Mouse (Mus musculus): Measurements from ENCODE around the gene Sema3c. TPM values are rescaled to one million over a fixed set of nuclear protein-coding genes. Genes with fewer than 3 reads are reported as not detected.

The Sema3c gene
- polyA plus RNA-seq, 1 experiment, result not detected

DNA sequence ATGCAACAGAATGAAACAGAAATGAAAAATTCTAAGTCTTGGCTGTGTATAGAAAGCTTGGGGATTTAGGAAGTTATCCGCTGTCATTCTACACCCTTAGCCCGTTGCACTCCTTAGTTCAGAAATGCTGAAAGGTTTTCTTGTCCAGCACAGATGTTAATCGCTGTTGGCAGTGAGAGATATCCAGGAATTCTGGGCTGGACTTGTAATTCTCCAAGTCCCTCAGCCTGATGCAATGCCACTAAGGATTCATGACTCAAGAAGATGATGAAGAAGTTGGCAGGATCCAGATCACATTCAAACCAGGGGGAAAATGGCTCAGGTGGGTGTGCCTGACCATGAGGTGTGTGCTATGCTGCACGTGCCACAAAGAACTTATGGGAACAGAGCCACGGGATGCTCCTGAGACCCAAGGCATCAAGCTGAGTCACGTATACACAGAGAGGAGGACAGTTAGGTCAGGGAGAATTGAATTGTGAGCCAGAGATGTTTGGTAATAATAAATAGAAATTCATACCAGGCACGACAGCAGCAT is 179.5 kb downstream of the Sema3c start:
- no peak overlapping the region for H3K4me3 ChIP-seq (replicated peaks)
- no peaks in the 10 kb centered on the region for H3K27me3 ChIP-seq (replicated peaks)
- no peaks in the 10 kb centered on the region for H3K36me3 ChIP-seq (replicated peaks; ENCODE audit: low read length)
- TF ChIP-seq GATA1 (IDR thresholded peaks at IDR 0.05; ENCODE audit: borderline replicate concordance, low read length) (no peak), FLI1 (IDR thresholded peaks at IDR 0.05; ENCODE audit: low read length) (no peak)
- no peaks in the 10 kb centered on the region; the same call in 1 of the 2 replicates for H3K9me3 ChIP-seq
- H3K4me1 ChIP-seq, result no peaks in the 10 kb centered on the region

DNA sequence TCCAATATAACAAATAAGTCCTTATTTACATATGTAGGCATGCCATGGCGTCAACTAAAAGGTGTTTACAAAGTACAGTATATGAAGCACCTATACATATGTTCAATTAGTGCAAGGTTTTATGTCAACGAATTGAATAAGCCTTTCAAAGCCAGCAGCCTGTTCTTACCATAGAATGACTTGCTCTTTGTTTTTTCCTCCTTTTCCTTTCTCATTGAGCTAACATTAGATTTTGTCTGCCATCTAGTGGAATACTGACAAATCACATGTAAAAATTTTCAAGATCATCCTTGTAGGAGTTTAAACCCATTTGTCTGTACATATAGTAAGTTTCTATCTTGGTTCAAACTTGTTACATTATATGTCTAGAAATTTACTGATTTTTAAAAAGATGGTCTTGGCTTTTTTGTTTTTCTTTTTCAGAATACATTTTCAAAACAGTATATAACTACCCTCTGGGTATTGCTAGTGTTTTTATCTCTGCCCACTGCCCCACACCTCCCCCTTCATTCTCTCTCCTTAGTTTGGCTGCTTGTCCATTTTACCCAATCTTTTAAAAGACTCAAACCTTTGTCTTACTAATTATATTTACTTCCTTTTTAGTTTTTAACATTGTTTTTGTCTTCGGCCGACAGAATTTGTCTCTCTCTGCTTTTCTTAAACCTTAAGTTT is 192.1 kb downstream of the Sema3c start:
- Histone ChIP-seq H3K9me3 (no peaks in the 10 kb centered on the region), H3K27me3 (replicated peaks) (no peaks in the 10 kb centered on the region), H3K4me1 (no peaks in the 10 kb centered on the region), H3K4me3 (replicated peaks) (no peak overlapping the region), H3K36me3 (replicated peaks; ENCODE audit: low read length) (no peaks in the 10 kb centered on the region)
- TF ChIP-seq GATA1 (IDR thresholded peaks at IDR 0.05; ENCODE audit: borderline replicate concordance, low read length), result no peak
- no peak for TF ChIP-seq FLI1 (IDR thresholded peaks at IDR 0.05; ENCODE audit: low read length)

GRCm38 (mm10) chr5:17770328-17770727 is 196.2 kb downstream of the Sema3c start:
- TF ChIP-seq FLI1 (IDR thresholded peaks at IDR 0.05; ENCODE audit: low read length), result no peak
- TF ChIP-seq GATA1 (IDR thresholded peaks at IDR 0.05; ENCODE audit: borderline replicate concordance, low read length), result no peak
- no peaks in the 10 kb centered on the region for H3K36me3 ChIP-seq (replicated peaks; ENCODE audit: low read length)
- no peak overlapping the region for H3K4me3 ChIP-seq (replicated peaks)
- peaks cover 4% of the 10 kb centered on the region; the same call in 1 of the 2 replicates for H3K9me3 ChIP-seq
- no peaks in the 10 kb centered on the region for H3K4me1 ChIP-seq
- H3K27me3 ChIP-seq (replicated peaks), result no peaks in the 10 kb centered on the region

- Histone ChIP-seq H3K27me3 (replicated peaks) (no peaks in the 10 kb centered on the region), H3K4me3 (replicated peaks) (no peak overlapping the region), H3K4me1 (no peaks in the 10 kb centered on the region), H3K9me3 (peaks cover 14% of the 10 kb centered on the region; the same call in 1 of the 2 replicates), H3K36me3 (replicated peaks; ENCODE audit: low read length) (no peaks in the 10 kb centered on the region)
- TF ChIP-seq GATA1 (IDR thresholded peaks at IDR 0.05; ENCODE audit: borderline replicate concordance, low read length), result no peak
- no peak for TF ChIP-seq FLI1 (IDR thresholded peaks at IDR 0.05; ENCODE audit: low read length)
Measured at GRCm38 (mm10) chr5:17776571-17776970, 202.5 kb downstream of the Sema3c start.

Other genes starting within 250 kb of the Sema3c start
- gene Speer4f2, start 201.1 kb upstream of the Sema3c start, polyA plus RNA-seq (2012; ENCODE audit: insufficient read depth, low replicate concordance), result not detected in 2 replicates
- not detected in 2 replicates for gene Speer4f1, start 98.2 kb upstream of the Sema3c start, polyA plus RNA-seq (2012; ENCODE audit: insufficient read depth, low replicate concordance)

Measured in megakaryocyte, embryonic 14.5 days (primary cell).